Mouse (Mus musculus) embryo, embryonic 11 days (tissue): ENCODE data around the gene Adamts16.

ENCODE experiments used
- DNase-seq: peaks from one replicate; pipeline ENCODE4 v3.0.0-alpha.2; 2015

Adamts16 gene

DNA sequence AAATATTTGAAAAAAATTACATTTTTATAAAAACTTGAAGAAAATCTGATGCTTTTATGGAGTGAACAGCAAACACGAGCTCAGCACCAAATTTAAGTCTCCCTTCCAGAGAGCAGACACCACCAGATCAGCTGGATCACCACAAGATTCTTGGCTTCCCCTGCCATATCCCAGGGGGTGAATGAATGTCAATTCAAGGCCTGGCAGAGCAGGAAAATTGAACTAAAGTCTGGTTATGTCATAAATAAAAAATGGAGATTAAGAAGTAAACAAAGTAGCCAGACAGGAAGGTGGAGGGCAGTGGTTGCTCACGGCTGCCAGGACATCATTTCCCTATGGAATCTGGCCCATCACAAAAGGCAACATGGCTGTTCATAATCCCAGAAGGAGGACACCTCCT, 80.3 kb downstream of the Adamts16 start:
- DNase-seq: no peak

- no peak for DNase-seq
These were observed 81.4 kb downstream of the Adamts16 start for GRCm38 (mm10) chr13:70760186-70760585.

DNA sequence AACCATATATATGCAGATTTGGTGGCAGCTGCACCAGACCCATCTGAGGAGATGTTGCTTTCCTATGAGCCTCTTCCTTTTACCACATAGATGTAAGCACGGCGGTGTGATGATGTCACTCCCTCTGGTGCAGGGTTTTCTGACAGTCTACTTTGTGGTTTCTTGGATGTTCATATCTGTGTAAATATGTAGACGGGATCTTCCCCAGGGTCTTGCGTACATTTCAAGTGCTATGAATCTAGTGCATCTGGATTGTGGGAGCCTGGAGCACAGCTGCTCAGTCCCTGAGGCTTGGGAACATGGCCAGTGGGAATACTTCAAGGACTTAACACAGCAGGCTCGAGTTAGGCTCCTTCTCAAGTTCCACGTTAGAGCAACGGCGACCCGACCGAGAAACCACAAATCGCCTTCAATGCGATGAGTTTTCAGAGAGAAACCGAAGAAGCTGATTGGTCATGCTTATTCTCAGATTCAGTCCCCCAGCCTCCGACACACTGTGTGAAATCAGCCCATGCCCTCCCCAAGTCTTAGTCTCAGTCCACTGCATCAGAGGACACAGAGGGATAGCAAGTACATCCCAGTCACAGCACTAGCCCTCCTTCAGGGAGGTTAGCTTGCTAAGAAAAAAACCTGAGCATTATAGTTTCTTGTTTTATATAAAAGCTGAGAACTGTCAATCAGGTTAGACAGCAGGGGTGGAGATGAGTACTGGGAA, 95.2 kb downstream of the Adamts16 start:
- DNase-seq: no peak

- DNase-seq: no peak
These were observed 97.1 kb downstream of the Adamts16 start for GRCm38 (mm10) chr13:70744416-70745038.

GRCm38 (mm10) chr13:70742693-70743092, 98.9 kb downstream of the Adamts16 start:
- DNase-seq: no peak

GRCm38 (mm10) chr13:70740281-70741240, 101.0 kb downstream of the Adamts16 start:
- no peak for DNase-seq

GRCm38 (mm10) chr13:70738781-70739180, 102.8 kb downstream of the Adamts16 start:
- DNase-seq: no peak

- DNase-seq: no peak
These were observed 105.2 kb downstream of the Adamts16 start for GRCm38 (mm10) chr13:70736409-70736808.

GRCm38 (mm10) chr13:70734640-70735039, 107.0 kb downstream of the Adamts16 start:
- no peak for DNase-seq

GRCm38 (mm10) chr13:70733911-70734310, 107.7 kb downstream of the Adamts16 start:
- DNase-seq: no peak

GRCm38 (mm10) chr13:70733206-70733605, 108.4 kb downstream of the Adamts16 start:
- DNase-seq: no peak

DNA sequence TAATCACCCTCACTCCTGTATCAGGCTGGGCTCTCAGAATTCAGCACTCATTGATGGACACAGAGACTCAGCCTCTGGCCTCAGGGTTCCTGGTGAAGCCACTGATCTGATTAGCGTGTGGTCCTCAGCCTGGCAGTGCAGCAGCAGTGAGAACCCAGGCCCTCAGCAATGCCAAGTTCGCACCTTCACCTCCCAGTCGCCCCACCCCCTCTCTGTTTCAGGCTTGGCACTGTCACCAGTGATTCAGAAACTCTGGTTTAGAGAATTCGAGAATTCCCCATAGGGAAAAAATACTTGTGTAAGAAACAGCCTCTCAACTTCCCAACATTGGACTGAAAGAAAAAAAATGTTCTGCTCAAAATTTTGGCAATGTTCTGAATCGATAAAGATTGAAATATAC, 108.8 kb downstream of the Adamts16 start:
- no peak for DNase-seq

GRCm38 (mm10) chr13:70731349-70731748, 110.3 kb downstream of the Adamts16 start:
- DNase-seq: no peak

DNA sequence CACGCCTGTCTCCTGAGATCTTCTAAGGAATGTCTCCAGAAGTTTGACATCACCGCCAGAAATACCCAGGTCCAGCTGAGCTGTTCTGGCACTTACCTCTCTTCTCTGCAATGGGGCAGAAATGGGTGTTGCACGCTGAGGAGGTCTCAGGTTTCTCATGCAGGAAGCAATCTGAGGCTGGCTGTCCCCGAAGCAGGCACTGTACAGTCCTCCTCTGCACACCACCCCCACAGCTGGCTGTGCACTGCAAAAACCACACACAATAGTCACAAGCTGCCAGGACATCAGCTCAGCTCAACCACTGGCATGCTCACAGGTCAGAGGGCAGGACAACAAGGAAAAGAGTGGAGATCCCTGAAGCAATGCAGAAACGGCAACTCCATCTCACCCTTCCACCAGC, 111.6 kb downstream of the Adamts16 start:
- DNase-seq: no peak

- no peak for DNase-seq
These were observed 115.4 kb downstream of the Adamts16 start for GRCm38 (mm10) chr13:70726249-70726648.

DNA sequence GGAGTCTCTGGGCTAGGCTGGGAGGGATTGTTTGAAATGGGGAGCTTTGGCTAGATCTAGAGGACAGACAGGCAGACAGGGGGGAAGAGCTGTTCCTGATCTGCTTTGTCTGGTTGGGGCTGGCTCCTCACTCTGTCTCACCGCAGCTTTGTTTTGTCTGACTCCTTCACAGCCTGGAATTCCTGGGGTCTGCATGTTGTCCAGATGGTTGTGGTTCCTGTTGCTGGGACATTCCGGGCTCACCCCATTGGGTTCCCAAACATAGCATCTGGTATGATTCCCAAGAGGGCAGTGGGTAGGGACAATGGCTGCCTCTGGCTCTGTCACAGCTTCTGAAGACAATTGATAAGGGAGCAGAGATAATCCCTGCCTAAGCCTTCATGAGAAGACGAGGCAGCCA, 117.0 kb downstream of the Adamts16 start:
- no peak for DNase-seq

GRCm38 (mm10) chr13:70724108-70724622, 117.4 kb downstream of the Adamts16 start:
- no peak for DNase-seq

- no peak for DNase-seq
These were observed 121.6 kb downstream of the Adamts16 start for GRCm38 (mm10) chr13:70719994-70720393.

DNA sequence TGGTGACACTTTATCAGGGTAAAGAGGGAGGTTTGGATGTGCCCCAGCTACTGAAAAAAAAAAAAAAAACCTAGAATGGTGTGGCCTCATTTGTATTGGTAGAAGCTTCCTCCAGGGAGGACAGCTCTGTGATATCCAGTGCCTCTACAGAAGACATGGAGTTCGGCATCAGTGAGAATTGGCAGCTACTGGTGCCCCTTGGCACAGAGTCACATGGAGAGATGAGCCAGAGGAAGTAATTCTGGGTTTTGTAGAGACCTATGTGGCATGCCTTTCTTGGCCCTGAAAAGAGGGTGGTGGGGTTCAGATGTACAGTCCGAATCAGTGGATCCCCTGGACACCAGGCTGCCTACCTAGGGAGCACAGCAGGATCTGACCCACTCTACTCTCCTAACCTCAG, 122.8 kb downstream of the Adamts16 start:
- DNase-seq: no peak

- no peak for DNase-seq
These were observed 125.6 kb downstream of the Adamts16 start for GRCm38 (mm10) chr13:70716022-70716421.

GRCm38 (mm10) chr13:70714081-70714775, 127.4 kb downstream of the Adamts16 start:
- no peak for DNase-seq

GRCm38 (mm10) chr13:70713331-70713730, 128.3 kb downstream of the Adamts16 start:
- no peak for DNase-seq
